Mouse (Mus musculus): ENCODE data around the gene Clcn2. TPM values are rescaled to one million over a fixed set of nuclear protein-coding genes. Genes with fewer than 3 reads are reported as not detected.
A peak's percentile ranks its signal among the peaks of the same experiment; 100 is the strongest.

The Clcn2 gene
- polyA plus RNA-seq (2015; fragmentation: Nextera tagmentation; extraction: Ambion mirVana) = 15.7 and 18.9 TPM in 2 replicates

DNA sequence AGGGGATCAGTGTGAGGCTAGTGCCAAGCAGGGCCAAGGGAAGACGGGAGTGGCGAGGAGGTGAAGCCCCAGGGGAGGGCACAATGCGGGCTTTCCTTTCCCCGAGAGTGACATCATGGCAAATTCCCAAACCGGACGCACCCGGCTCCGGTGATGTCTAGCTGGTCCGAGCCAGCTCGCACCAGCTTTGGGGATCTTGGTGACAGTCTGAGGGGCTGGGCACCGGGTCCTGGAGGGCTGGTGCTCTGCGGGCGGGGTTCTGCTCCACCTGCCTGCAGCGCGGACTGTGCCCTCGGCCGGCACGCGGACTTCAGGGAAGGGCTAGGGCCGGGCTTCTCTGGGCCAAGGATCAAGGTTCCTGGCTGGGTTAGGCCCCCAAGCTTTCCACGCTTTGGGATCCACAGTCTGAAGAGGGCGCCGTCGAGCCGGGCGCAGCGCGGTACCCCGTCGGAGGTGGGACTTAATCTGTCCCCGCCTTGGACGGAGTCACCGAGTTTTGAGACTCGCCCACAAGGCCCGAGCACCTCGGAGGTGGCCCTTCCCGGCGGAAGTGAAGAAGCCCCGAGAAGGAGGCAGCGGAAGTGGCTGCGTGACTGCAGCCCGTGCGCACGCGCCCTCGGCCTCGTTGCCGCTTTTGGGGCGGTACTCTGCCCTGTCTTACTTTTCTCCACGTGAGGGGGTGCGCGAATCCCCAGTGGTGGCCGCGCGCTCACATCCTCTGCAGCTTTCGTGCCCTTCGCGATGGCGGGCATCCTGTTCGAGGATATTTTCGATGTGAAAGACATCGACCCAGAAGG is at the start of gene Clcn2, which contains the start of gene Polr2h:
TSS of gene Clcn2 (minus strand) at position 566 of the 797 bp plus-strand sequence.
TSS of gene Polr2h (plus strand) at position 485 of the 797 bp plus-strand sequence.
- Histone ChIP-seq H3K9me3 (no peaks in the 10 kb centered on the region), H3K4me1 (peaks cover 34% of the 10 kb centered on the region), H3K9ac (peak within 1 kb of the TSS; percentile 88), H3K36me3 (peaks cover 38% of the 10 kb centered on the region), H3K27me3 (no peaks in the 10 kb centered on the region), H3K4me2 (peak within 1 kb of the TSS; percentile 90), H3K4me3 (peak within 1 kb of the TSS; percentile 70), H3K27ac (peak within 1 kb of the TSS; percentile 98)
- peak; percentile 79 for ATAC-seq (ENCODE audit: insufficient number of reproducible peaks, insufficient read depth, low FRiP score, low TSS enrichment, low read depth)
- under 1% methylated on average over 62 of the region's 62 CpGs for WGBS

DNA sequence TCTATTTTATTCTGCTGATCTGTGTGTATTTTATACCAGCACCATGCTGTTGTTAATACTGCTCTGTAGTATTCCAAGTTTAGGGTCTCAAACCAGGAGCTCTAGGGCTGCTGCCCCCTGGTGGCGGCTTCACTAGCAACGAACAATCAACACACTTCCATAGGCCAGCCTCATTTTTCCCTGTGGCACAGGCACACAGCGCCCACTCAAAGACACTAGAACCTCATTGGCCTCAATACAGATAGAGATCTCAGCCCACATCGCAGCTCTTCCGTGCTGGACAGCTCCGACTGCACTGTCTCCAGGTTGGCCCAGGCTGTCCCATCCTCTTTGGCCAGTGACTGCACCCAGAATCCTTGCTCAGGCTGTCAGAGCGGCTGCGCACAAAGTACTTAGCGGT is 47.7 kb upstream of the Clcn2 start:
- Histone ChIP-seq H3K9me3 (no peaks in the 10 kb centered on the region), H3K36me3 (no peaks in the 10 kb centered on the region), H3K4me1 (no peaks in the 10 kb centered on the region), H3K4me3 (no peak overlapping the region), H3K4me2 (no peak overlapping the region), H3K27me3 (no peaks in the 10 kb centered on the region), H3K9ac (no peak overlapping the region), H3K27ac (no peak overlapping the region)
- 47% methylated on average over 9 of the region's 9 CpGs for WGBS
- no peak for ATAC-seq (ENCODE audit: insufficient number of reproducible peaks, insufficient read depth, low FRiP score, low TSS enrichment, low read depth)

DNA sequence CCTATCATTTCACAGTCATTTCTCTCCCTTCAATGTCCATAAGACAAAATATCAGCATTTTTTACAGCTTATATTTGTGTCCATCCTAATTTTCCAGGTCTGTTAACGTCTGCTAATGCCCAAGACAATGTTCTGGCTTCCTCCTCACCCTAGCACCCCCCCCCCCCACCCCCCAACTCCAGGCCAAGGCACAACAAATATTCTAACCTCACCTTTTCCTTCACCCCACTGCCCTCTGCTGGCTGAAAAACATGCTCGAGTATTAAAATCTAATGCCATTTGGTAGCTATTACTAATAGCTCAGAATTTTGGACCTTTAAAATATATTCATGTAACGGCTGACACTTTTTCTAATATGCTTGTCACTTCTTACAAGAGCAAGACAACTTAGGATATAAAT is 44.1 kb upstream of the Clcn2 start:
- 5% methylated on average over 3 of the region's 3 CpGs for WGBS

DNA sequence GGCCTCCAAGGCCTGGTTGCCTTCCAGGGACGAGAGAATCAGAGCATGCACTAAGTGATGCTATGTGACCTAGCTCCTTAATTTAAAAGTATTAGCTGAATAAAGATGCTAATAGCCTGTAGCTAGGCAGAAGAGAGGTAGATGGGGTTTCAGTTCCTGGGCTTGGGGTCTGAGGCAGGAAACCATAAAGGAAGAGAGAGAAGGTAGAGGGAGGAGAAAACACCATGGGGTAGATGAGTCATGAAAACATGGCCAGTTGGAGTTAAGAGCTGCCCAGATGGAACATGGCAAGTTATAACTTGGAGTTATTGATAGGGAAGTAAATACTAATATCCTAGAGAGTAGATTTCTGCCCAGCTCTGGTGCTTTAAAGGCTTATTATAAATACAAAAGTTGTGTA is 39.8 kb upstream of the Clcn2 start:
- Histone ChIP-seq H3K9ac (no peak overlapping the region), H3K36me3 (no peaks in the 10 kb centered on the region), H3K4me3 (no peak overlapping the region), H3K4me2 (no peak overlapping the region), H3K4me1 (no peaks in the 10 kb centered on the region), H3K27ac (no peak overlapping the region), H3K27me3 (no peaks in the 10 kb centered on the region), H3K9me3 (no peaks in the 10 kb centered on the region)
- no peak for ATAC-seq (ENCODE audit: insufficient number of reproducible peaks, insufficient read depth, low FRiP score, low TSS enrichment, low read depth)
- WGBS = 72% methylated on average over 1 of the region's 1 CpGs

More for the DNA sequence above, 44.1 kb upstream of the Clcn2 start:
- Histone ChIP-seq H3K27ac (no peak overlapping the region), H3K4me2 (no peak overlapping the region), H3K4me1 (no peaks in the 10 kb centered on the region), H3K9ac (no peak overlapping the region), H3K36me3 (no peaks in the 10 kb centered on the region), H3K27me3 (no peaks in the 10 kb centered on the region), H3K9me3 (no peaks in the 10 kb centered on the region), H3K4me3 (no peak overlapping the region)
- no peak for ATAC-seq (ENCODE audit: insufficient number of reproducible peaks, insufficient read depth, low FRiP score, low TSS enrichment, low read depth)

DNA sequence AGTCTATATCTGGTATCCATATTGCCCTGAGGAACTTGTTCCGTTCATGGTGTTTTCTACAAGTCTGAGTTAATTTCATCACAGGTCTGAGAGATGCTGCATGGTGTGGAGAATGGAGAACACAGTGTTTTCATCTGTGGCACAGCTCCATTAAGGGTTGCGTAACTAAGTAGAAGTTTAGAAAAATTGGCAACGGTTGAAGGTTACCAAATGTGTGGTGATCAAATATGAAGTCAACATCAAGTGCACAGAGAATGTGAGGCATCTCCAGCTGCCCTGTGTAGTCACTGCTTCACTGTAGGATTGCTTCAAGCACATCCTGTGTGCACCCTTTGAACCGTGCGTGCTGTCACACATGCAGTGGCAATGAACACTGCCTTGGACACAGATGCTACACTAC is 38.5 kb upstream of the Clcn2 start:
- no peaks in the 10 kb centered on the region for H3K9me3 ChIP-seq
- H3K4me2 ChIP-seq = no peak overlapping the region
- no peak overlapping the region for H3K4me3 ChIP-seq
- no peaks in the 10 kb centered on the region for H3K4me1 ChIP-seq
- H3K27me3 ChIP-seq = no peaks in the 10 kb centered on the region
- H3K9ac ChIP-seq = no peak overlapping the region
- WGBS = 86% methylated on average over 5 of the region's 5 CpGs
- no peak overlapping the region for H3K27ac ChIP-seq
- ATAC-seq (ENCODE audit: insufficient number of reproducible peaks, insufficient read depth, low FRiP score, low TSS enrichment, low read depth) = no peak
- H3K36me3 ChIP-seq = no peaks in the 10 kb centered on the region

DNA sequence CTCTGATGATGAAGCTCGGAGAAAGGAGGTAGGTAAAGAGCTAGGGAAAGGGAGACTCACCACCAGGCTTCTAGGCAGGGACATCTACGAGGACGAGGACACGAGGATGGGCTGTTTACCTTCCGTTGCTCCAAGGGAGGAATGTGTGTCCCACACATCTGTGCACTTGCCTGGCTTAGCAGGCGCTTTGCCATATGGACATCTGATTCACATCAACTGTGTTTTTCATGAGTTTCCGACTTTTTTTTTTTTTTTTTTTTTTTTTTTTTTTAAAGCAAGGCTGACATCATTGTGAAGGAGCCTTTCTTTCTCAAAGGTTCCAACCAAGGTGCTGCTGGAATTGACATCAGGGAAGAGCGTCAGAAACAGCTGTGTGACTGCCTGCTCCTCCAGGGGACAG is 33.0 kb upstream of the Clcn2 start:
- ATAC-seq (ENCODE audit: insufficient number of reproducible peaks, insufficient read depth, low FRiP score, low TSS enrichment, low read depth) = no peak
- Histone ChIP-seq H3K4me1 (0 out of 2 replicates have a peak, but pooled peaks cover 4% of the 10 kb centered on the region), H3K4me2 (no peak overlapping the region), H3K9ac (no peak overlapping the region), H3K9me3 (no peaks in the 10 kb centered on the region), H3K27ac (no peak overlapping the region), H3K36me3 (no peaks in the 10 kb centered on the region), H3K27me3 (no peaks in the 10 kb centered on the region; the same call in 1 of the 2 replicates), H3K4me3 (no peak overlapping the region)
- 29% methylated on average over 8 of the region's 8 CpGs for WGBS

DNA sequence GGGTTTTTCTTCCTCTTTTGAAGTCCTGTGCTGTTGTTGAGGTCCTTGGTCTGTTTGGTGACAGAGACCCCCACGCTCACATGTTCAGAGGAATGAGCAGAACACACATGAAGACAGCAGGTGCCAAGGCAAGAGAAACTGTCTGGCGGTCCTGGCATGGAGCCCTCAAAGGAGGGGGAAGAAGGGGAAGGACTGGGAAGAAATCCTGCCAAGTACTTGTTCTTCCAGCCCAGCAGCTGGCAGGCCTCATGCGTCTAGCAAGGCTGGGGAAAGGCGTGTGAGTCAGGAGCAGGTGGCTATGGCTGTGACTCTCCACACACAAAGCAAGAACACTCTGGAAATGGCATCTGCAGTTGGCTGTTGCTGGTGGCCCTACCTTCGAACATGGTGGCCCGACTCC is 29.1 kb upstream of the Clcn2 start:
- Histone ChIP-seq H3K36me3 (no peaks in the 10 kb centered on the region), H3K27ac (no peak overlapping the region), H3K4me3 (no peak overlapping the region), H3K4me1 (0 out of 2 replicates have a peak, but pooled peaks cover 4% of the 10 kb centered on the region), H3K27me3 (no peaks in the 10 kb centered on the region; the same call in 1 of the 2 replicates), H3K9me3 (no peaks in the 10 kb centered on the region), H3K9ac (no peak overlapping the region), H3K4me2 (no peak overlapping the region)
- 76% methylated on average over 6 of the region's 6 CpGs for WGBS
- no peak for ATAC-seq (ENCODE audit: insufficient number of reproducible peaks, insufficient read depth, low FRiP score, low TSS enrichment, low read depth)

DNA sequence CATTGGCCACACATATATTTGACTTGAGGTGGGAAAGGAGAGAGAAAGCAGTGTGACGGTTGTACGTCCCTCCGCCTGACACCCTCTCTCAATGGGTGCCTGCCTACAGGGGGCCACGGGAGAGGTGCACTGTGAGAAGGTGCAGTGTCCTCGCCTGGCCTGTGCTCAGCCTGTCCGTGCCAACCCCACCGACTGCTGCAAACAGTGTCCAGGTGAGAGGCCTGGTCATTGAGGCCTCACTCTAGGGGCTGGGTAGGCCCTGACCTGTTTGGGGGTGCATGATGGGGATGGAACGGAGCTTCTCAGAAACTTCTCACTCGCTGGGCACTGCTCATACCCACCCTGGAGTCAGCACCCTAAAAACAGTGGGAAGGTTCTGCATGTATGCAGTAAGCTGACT is 22.3 kb upstream of the Clcn2 start:
- Histone ChIP-seq H3K36me3 (peaks cover 4% of the 10 kb centered on the region; the same call in 1 of the 2 replicates), H3K4me1 (no peaks in the 10 kb centered on the region), H3K9me3 (no peaks in the 10 kb centered on the region), H3K27ac (no peak overlapping the region), H3K27me3 (peaks cover 23% of the 10 kb centered on the region), H3K4me2 (no peak overlapping the region), H3K4me3 (no peak overlapping the region), H3K9ac (no peak overlapping the region)
- no peak for ATAC-seq (ENCODE audit: insufficient number of reproducible peaks, insufficient read depth, low FRiP score, low TSS enrichment, low read depth)
- WGBS = 86% methylated on average over 9 of the region's 9 CpGs

DNA sequence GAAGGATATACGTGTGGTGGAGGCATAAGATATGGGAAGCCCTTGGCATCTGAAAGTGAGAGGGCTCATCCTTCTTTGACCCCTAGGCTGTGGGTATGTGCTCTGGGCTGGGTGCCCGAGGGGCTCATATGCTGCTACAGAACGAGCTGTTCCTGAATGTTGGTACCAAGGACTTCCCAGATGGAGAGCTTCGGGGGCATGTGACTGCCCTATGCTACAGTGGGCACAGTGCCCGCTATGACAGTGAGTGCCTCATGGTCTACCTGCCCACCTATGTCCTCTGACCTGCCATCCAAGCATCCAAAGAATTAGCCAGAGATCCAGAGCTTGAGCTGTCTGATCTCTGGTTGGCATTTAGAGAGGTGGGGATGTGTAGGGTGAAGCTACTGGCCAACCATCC is 19.3 kb upstream of the Clcn2 start:
- Histone ChIP-seq H3K4me3 (no peak overlapping the region), H3K4me1 (peaks cover 22% of the 10 kb centered on the region), H3K9me3 (no peaks in the 10 kb centered on the region), H3K4me2 (no peak overlapping the region), H3K9ac (no peak overlapping the region), H3K36me3 (peaks cover 4% of the 10 kb centered on the region; the same call in 1 of the 2 replicates), H3K27ac (no peak overlapping the region), H3K27me3 (peaks cover 39% of the 10 kb centered on the region)
- WGBS = 82% methylated on average over 5 of the region's 5 CpGs
- no peak for ATAC-seq (ENCODE audit: insufficient number of reproducible peaks, insufficient read depth, low FRiP score, low TSS enrichment, low read depth)

DNA sequence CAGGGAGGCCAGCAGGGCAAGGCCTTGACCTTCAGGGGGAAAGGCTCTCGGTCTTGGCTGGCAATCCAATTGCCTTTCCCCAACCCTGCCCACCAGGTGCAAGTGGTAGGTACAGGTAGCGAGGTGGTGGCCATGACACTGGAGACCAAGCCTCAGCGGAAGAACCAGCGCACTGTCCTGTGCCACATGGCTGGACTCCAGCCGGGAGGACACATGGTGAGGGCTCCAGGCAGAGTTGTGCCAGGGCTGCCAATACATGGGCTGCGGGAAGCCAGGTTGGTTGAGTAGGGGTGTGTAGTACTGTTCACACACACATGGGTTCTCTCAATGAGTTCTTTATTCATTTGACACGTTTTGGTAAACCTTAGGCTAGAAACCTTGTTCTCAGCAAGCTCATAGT is 18.6 kb upstream of the Clcn2 start:
- no peak overlapping the region for H3K9ac ChIP-seq
- H3K36me3 ChIP-seq = peaks cover 2% of the 10 kb centered on the region; the same call in 1 of the 2 replicates
- H3K4me1 ChIP-seq = peaks cover 24% of the 10 kb centered on the region
- no peak overlapping the region for H3K4me3 ChIP-seq
- no peak overlapping the region for H3K27ac ChIP-seq
- ATAC-seq (ENCODE audit: insufficient number of reproducible peaks, insufficient read depth, low FRiP score, low TSS enrichment, low read depth) = no peak
- H3K27me3 ChIP-seq = peaks cover 39% of the 10 kb centered on the region
- WGBS = 91% methylated on average over 7 of the region's 7 CpGs
- no peaks in the 10 kb centered on the region for H3K9me3 ChIP-seq
- H3K4me2 ChIP-seq = no peak overlapping the region

DNA sequence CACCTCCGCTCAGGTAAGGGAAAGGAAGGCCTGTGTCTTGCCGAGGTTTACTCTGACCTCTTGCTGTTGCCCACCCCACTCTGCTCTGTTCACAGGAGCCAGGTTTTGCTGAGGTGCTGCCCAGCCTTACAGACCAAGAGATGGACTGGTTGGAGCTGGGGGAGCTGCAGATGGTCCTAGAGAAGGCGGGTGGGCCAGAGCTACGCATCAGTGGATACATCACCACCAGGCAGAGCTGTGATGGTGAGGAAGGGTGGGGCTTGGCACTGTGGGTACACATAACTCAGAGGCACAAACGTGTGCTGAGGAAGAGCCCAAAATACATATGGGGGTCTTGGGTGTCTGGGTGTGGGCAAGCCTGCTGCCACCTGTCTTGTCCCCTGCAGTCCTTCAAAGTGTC is 18.1 kb upstream of the Clcn2 start:
- no peak for ATAC-seq (ENCODE audit: insufficient number of reproducible peaks, insufficient read depth, low FRiP score, low TSS enrichment, low read depth)
- H3K9ac ChIP-seq = no peak overlapping the region
- peaks cover 39% of the 10 kb centered on the region for H3K27me3 ChIP-seq
- peaks cover 24% of the 10 kb centered on the region for H3K4me1 ChIP-seq
- no peaks in the 10 kb centered on the region for H3K9me3 ChIP-seq
- no peak overlapping the region for H3K4me2 ChIP-seq
- H3K27ac ChIP-seq = no peak overlapping the region
- no peaks in the 10 kb centered on the region for H3K36me3 ChIP-seq
- no peak overlapping the region for H3K4me3 ChIP-seq
- WGBS = 78% methylated on average over 5 of the region's 5 CpGs
